Mouse (Mus musculus) heart, embryonic 13.5 days (tissue): ENCODE results near the gene Slc16a9. TPM values are rescaled to one million over a fixed set of nuclear protein-coding genes. Genes with fewer than 3 reads are reported as not detected.

Experiments
- ATAC-seq: fragments of 200-750 bp; cut with Nextera tagmentation; 2 replicates; pipeline ENCODE4 v1.8.0; 2017; ENCODE audit warnings: moderate TSS enrichment; ENCODE audit not compliant: insufficient number of reproducible peaks, low FRiP score, low TSS enrichment; ENCODE audit errors: extremely low read depth
- H3K27ac ChIP-seq: fragments of 300-500 bp; sonication (generic); replicated peaks from 2 replicates; pipeline ENCODE4 v1.5.1; 2015; ENCODE audit warnings: moderate library complexity, mild to moderate bottlenecking, inconsistent platforms
- H3K27me3 ChIP-seq: fragments of 300-500 bp; sonication (generic); replicated peaks from 2 replicates; pipeline ENCODE4 v1.6.1; 2015; ENCODE audit warnings: mild to moderate bottlenecking, inconsistent platforms
- H3K36me3 ChIP-seq: fragments of 300-500 bp; sonication (generic); 2 replicates; pipeline ENCODE4 v1.6.1; 2015; ENCODE audit warnings: mild to moderate bottlenecking, inconsistent platforms
- H3K4me1 ChIP-seq: fragments of 300-500 bp; sonication (generic); 2 replicates; pipeline ENCODE4 v1.6.1; 2015; ENCODE audit warnings: inconsistent platforms
- H3K4me2 ChIP-seq: fragments of 300-500 bp; sonication (generic); 2 replicates; pipeline ENCODE4 v1.6.1; 2015; ENCODE audit warnings: inconsistent platforms, mild to moderate bottlenecking, moderate library complexity
- H3K4me3 ChIP-seq: fragments of 300-500 bp; sonication (generic); 2 replicates; pipeline ENCODE4 v1.5.1; 2015; ENCODE audit warnings: moderate library complexity, mild to moderate bottlenecking, inconsistent platforms
- H3K9ac ChIP-seq: fragments of 300-500 bp; sonication (generic); 2 replicates; pipeline ENCODE4 v1.6.1; 2015; ENCODE audit warnings: inconsistent platforms, mild to moderate bottlenecking, moderate library complexity
- H3K9me3 ChIP-seq: fragments of 300-500 bp; sonication (generic); 2 replicates; pipeline ENCODE4 v1.6.1; 2016; ENCODE audit warnings: inconsistent platforms
- WGBS: fragments of 180-500 bp; shearing (Covaris S2); methylation state at CpG from one replicate; pipeline ENCODE4 v1.1.7; 2015; ENCODE audit warnings: mixed read lengths; 5-methylcytosine and 5-hydroxymethylcytosine counted together
- polyA plus RNA-seq: library from polyadenylated mRNA; unstranded; fragments of >200 nt; fragmentation: Nextera tagmentation; extraction: Ambion mirVana; gene quantifications from 2 replicates; pipeline ENCODE4 v1.2.1, GENCODE M21; 2015

The Slc16a9 gene
- polyA plus RNA-seq, 1 experiment from 2014 or later: 0.94 TPM

DNA sequence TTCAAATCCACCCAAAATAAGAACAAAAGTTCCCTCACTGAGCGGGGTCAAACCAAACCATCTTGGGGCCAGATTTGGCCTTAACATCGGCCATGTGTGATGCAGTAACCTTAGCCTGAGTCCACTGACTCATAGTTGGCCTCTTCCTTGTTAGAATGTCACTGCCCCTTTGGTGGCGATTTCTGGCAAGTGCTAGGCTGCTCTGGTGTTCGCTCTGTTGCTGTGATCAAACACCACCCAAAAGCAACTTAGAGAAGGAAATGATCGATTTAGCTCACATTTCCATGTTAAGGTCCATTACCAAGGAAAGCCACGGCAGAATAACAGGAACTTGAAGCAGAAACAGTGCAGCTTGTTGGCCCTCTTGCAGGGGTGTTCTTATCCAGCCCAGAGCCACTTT lies 5.9 kb downstream of the Slc16a9 start:
- no peak for ATAC-seq
- H3K27ac ChIP-seq: no peak overlapping the region
- H3K36me3 ChIP-seq: no peaks in the 10 kb centered on the region
- H3K27me3 ChIP-seq: peaks cover 22% of the 10 kb centered on the region
- 72% methylated on average over 6 of the region's 6 CpGs for WGBS
- no peaks in the 10 kb centered on the region for H3K9me3 ChIP-seq
- peaks cover 4% of the 10 kb centered on the region; the same call in 1 of the 2 replicates for H3K4me1 ChIP-seq
- H3K4me2 ChIP-seq: no peak overlapping the region
- H3K4me3 ChIP-seq: no peak overlapping the region
- H3K9ac ChIP-seq: no peak overlapping the region

DNA sequence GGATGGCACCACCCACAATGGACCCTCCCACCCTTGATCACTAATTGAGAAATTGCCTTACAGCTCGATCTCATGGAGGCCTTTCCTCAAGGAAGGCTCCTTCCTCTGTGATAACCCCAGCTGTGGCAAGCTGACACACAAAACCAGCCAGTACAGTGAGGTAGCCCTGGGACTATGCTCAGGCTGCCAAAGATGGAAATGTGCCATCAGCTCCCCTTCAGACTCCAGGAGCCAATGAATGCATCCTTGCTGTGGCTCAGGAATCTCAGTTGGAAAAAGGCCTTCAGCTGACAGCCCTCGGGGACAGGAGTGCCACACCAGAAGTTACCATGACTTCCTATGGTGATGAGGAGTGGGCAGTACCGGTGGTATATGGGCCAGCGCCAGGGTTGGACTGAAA lies 9.8 kb downstream of the Slc16a9 start:
- H3K27ac ChIP-seq: no peak overlapping the region
- 64% methylated on average over 4 of the region's 4 CpGs for WGBS
- H3K4me3 ChIP-seq: no peak overlapping the region
- H3K4me2 ChIP-seq: no peak overlapping the region
- H3K4me1 ChIP-seq: no peaks in the 10 kb centered on the region
- H3K27me3 ChIP-seq: no peaks in the 10 kb centered on the region
- no peak for ATAC-seq
- H3K9me3 ChIP-seq: no peaks in the 10 kb centered on the region
- no peaks in the 10 kb centered on the region for H3K36me3 ChIP-seq
- no peak overlapping the region for H3K9ac ChIP-seq

DNA sequence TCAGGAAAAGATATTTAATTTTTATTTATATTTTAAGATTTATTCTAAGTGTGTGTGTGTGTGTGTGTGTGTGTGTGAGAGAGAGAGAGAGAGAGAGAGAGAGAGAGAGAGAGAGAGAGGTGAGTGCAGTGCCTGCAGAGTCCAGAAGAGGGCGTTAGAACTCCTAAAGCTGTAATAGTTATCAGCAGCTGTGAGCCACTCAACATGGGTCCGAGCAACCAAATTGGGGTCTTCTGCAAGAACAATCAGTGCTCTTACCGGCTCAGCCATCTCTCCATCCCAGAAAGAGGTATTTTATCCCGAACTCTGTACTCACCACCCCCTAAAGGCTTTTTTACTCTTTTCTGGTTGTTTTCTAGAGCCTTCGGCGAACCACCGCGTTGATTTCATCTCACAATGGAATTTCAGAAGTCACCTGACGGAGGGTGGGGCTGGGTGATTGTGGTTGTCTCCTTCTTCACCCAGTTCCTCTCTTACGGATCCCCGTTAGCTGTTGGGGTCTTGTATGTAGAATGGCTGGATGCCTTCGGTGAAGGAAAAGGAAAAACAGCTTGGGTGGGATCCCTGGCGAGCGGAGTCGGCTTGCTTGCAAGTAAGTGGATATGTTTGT lies 10.8 kb downstream of the Slc16a9 start:
- Histone ChIP-seq H3K27me3 (no peaks in the 10 kb centered on the region), H3K9me3 (no peaks in the 10 kb centered on the region), H3K4me3 (no peak overlapping the region), H3K4me2 (no peak overlapping the region), H3K9ac (no peak overlapping the region), H3K36me3 (no peaks in the 10 kb centered on the region), H3K4me1 (no peaks in the 10 kb centered on the region), H3K27ac (no peak overlapping the region)
- ATAC-seq: no peak
- WGBS: 79% methylated on average over 15 of the region's 15 CpGs

DNA sequence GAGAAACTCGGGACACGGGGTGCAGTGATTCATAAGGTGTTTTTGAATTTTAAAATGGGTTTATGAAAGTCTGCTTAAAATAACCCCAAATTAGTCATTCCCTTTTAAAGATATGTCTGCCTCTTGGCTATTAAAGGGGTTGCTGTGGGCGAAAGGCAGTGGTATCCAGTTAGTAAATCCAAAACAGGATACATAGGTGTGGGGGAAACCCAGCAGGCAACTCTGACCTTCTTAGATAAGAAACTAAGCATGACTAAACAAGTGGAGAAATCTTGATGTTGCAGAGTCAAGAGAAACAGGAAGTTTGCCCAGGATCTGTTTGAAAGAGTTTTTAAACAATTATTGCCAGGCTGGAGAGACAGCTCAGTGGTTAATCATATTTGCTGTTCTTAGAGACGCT lies 12.1 kb downstream of the Slc16a9 start:
- Histone ChIP-seq H3K4me3 (no peak overlapping the region), H3K36me3 (no peaks in the 10 kb centered on the region), H3K9me3 (no peaks in the 10 kb centered on the region), H3K9ac (no peak overlapping the region), H3K4me1 (no peaks in the 10 kb centered on the region), H3K27me3 (no peaks in the 10 kb centered on the region), H3K27ac (no peak overlapping the region), H3K4me2 (no peak overlapping the region)
- ATAC-seq: no peak
- 60% methylated on average over 4 of the region's 4 CpGs for whole genome bisulfite sequencing

DNA sequence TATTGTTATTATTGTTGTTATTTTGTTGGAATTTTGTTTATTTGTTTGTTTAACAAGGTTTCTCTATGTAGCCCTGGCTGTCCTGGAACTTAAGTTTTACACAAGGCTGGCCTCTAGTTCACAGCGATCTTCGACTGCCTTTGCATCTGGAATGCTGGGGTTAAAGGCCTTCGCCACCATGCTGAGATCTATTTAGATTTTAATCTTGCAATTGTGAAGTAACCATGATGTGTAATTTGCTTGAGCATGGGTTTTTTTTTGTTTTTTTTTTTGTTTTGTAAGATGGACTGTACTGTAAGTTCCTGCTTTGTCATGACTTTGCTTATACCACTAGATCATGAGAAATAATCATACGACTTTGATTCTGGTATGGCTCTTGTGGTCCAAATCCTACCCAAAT lies 16.0 kb downstream of the Slc16a9 start:
- Histone ChIP-seq H3K27me3 (no peaks in the 10 kb centered on the region), H3K4me3 (no peak overlapping the region), H3K27ac (no peak overlapping the region), H3K4me1 (0 out of 2 replicates have a peak, but pooled peaks cover 11% of the 10 kb centered on the region), H3K9ac (no peak overlapping the region), H3K9me3 (no peaks in the 10 kb centered on the region), H3K36me3 (no peaks in the 10 kb centered on the region), H3K4me2 (no peak overlapping the region)
- no peak for ATAC-seq
- WGBS: 74% methylated on average over 4 of the region's 4 CpGs

DNA sequence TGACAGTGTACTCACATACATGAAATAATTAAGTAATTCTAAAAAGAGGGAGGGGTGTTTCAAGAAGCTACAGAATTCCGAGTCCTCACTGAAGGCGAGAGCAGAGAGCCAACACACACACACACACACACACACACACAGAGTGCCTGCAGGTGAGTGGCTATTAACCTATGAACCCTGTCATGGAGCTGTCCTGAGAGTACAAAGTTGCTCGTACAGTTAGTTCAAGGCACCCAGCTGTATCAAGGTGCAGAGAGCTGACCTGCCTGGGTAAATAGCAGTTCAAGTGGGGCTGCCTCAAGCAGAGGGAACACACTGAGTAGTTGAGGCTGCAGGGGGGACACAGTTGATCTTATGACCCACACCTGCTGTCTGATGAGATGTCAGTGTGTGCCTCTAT lies 17.2 kb downstream of the Slc16a9 start:
- 80% methylated on average over 3 of the region's 3 CpGs for WGBS
- no peak for ATAC-seq
- Histone ChIP-seq H3K27me3 (no peaks in the 10 kb centered on the region), H3K27ac (no peak overlapping the region), H3K4me2 (no peak overlapping the region), H3K9me3 (no peaks in the 10 kb centered on the region), H3K36me3 (no peaks in the 10 kb centered on the region), H3K9ac (no peak overlapping the region), H3K4me3 (no peak overlapping the region), H3K4me1 (0 out of 2 replicates have a peak, but pooled peaks cover 11% of the 10 kb centered on the region)

DNA sequence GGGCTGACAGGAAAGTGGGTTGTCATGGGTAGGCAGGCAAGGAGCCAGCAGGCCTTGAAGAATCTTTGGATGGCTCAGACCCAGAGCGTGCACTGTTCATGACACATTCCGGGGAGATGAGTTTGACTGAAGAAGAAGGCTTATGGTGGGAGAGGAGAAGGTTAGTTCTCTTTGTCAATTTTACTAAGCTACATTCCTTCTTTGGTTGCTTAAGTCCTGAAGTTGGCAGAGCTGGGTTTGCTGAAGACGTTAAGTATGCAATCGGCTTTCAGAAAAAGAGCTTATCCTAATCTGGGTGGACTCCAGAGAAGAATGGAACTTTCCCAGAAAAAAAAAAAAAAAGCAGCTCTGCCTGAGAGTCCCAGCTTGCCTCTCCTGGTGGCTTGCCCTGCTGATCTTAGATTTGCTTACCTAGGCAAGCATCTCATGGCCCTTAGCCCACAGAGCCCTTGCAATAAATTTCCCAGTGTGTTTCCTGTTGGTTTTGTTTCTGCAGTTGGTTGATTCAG lies 18.8 kb downstream of the Slc16a9 start:
- ATAC-seq: no peak
- no peak overlapping the region for H3K4me2 ChIP-seq
- H3K4me1 ChIP-seq: 0 out of 2 replicates have a peak, but pooled peaks cover 11% of the 10 kb centered on the region
- H3K27me3 ChIP-seq: no peaks in the 10 kb centered on the region
- no peak overlapping the region; the same call in 1 of the 2 replicates for H3K27ac ChIP-seq
- H3K9me3 ChIP-seq: no peaks in the 10 kb centered on the region
- no peak overlapping the region for H3K4me3 ChIP-seq
- H3K9ac ChIP-seq: no peak overlapping the region
- WGBS: 71% methylated on average over 4 of the region's 4 CpGs
- H3K36me3 ChIP-seq: no peaks in the 10 kb centered on the region

DNA sequence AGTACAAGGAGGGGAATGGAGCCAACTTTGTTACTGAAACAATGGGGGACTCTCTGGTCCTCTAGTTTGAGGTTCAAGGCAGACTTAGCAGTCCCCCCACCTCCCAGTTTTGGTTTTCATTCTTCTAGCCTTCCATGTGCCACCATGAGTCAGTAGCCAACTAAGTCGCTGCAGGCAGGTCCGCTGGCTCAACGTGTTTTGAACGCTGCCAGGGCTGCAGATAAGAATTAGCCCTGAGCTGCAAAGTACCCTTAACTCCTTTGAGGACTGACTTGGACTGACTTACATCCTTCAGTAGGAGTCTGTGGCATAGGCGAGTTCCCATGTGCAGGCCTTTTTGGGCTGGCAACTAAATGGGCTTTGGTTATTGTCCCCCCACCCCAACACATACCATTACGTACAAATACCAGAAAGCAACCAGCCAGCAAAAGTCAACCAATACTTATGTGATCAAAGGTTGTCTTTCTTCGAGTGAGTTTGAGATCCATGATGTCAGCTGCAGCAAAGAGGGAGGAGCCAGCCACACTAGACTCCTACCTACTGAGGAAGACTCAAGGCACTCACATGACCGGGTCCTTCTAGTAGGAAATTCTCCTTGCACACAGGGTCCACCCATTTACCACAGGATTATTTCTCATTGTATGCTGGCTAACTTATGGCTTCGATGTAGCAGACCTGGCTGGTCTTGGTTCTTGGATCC lies 19.6 kb downstream of the Slc16a9 start:
- ATAC-seq: no peak
- no peaks in the 10 kb centered on the region for H3K36me3 ChIP-seq
- H3K27me3 ChIP-seq: no peaks in the 10 kb centered on the region
- H3K9me3 ChIP-seq: no peaks in the 10 kb centered on the region
- H3K4me2 ChIP-seq: no peak overlapping the region
- no peak overlapping the region for H3K4me3 ChIP-seq
- H3K27ac ChIP-seq: no peak overlapping the region
- no peak overlapping the region for H3K9ac ChIP-seq
- H3K4me1 ChIP-seq: 0 out of 2 replicates have a peak, but pooled peaks cover 11% of the 10 kb centered on the region
- WGBS: 65% methylated on average over 9 of the region's 9 CpGs

DNA sequence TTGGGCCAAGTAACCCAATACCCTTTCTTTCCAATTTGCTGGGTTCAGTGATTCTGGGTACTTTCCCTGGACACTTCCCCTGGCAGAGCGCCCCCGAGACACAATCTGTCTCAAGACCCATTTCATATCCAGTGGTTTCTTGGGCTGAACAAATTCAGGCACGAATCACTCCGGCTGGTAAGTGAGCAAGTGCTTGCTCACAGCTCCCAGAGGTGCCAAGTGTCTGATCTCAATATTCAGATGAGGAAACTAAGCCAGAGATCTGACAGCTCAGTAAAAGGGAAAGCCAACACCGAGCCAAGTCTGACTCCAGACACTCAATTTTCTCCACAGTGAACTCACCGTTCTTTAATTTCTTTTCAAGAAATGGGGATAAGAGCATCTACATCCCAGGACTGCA lies 21.6 kb downstream of the Slc16a9 start:
- Histone ChIP-seq H3K9me3 (no peaks in the 10 kb centered on the region), H3K4me3 (no peak overlapping the region), H3K4me2 (no peak overlapping the region), H3K27ac (no peak overlapping the region), H3K4me1 (0 out of 2 replicates have a peak, but pooled peaks cover 11% of the 10 kb centered on the region), H3K9ac (no peak overlapping the region), H3K27me3 (no peaks in the 10 kb centered on the region), H3K36me3 (no peaks in the 10 kb centered on the region)
- WGBS: 84% methylated on average over 6 of the region's 6 CpGs
- no peak for ATAC-seq

DNA sequence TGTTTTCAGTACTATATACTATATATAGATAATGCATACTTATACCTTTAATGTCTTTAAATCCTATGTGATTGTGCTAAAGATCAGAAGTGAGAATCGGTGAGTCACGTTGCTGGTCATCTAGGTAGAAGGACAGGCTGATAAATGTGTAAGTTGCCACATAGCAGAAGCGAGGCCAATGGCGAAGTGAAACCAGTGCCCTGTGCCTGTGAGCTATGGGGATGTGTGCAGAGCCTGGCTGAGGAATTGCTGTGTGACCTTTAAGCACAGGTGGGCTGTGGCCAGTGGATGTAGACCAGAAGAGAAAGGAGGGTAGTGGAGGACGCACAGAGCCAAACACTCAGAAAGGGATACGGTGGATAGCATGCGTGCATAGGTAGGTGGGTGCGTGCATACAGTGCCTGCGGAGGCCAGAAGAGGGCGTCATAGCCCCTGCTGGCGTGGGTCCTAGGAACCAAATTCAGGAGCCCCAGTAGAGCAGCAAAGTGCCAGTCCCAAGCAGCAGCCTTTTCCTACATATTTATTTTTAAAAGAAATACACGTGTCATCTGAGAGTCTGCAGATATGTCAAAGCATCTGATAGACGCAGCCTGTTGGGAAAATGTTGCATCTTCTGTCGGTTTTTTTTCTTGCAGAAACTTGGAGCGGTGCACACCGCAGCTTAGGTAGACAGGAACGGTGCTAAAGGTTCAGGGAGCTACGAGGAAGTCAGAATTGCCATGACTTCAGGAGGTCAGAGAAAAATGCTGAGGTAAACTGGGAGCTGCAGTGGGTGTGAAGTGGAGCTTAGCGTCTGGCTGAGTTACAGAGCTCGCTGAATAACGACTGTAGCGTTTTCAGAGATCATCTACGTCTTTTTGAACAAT lies 23.9 kb downstream of the Slc16a9 start:
- Histone ChIP-seq H3K9ac (no peak overlapping the region), H3K4me1 (0 out of 2 replicates have a peak, but pooled peaks cover 6% of the 10 kb centered on the region), H3K36me3 (no peaks in the 10 kb centered on the region), H3K27ac (no peak overlapping the region), H3K4me2 (no peak overlapping the region), H3K27me3 (no peaks in the 10 kb centered on the region), H3K9me3 (no peaks in the 10 kb centered on the region), H3K4me3 (no peak overlapping the region)
- WGBS: 71% methylated on average over 23 of the region's 23 CpGs
- ATAC-seq: no peak

DNA sequence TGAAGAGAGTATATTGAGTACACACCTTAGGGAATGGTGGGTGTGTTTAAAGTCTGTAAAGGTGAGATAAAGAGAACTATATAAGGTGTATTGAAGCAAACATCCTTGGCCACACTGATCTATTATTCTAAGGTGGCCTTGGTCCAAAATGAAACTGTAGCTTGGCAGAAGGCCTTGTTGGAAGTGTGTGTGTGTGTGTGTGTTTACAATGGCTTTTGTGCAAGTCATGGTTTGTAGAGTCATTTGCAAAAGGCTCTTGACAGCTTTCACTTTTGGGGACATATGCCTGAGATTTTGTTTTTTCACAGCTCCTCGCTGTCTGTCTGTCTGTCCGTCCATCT lies 24.5 kb downstream of the Slc16a9 start:
- H3K36me3 ChIP-seq: no peaks in the 10 kb centered on the region
- H3K4me3 ChIP-seq: no peak overlapping the region
- 92% methylated on average over 2 of the region's 2 CpGs for WGBS
- H3K27me3 ChIP-seq: no peaks in the 10 kb centered on the region
- no peaks in the 10 kb centered on the region for H3K9me3 ChIP-seq
- H3K9ac ChIP-seq: no peak overlapping the region
- H3K27ac ChIP-seq: no peak overlapping the region
- no peak for ATAC-seq
- 0 out of 2 replicates have a peak, but pooled peaks cover under 1% of the 10 kb centered on the region for H3K4me1 ChIP-seq
- H3K4me2 ChIP-seq: no peak overlapping the region
